Mouse (Mus musculus): ENCODE data around the gene Cd300a. TPM values are rescaled to one million over a fixed set of nuclear protein-coding genes. Genes with fewer than 3 reads are reported as not detected.

Gene Cd300a
- polyA plus RNA-seq, 1 experiment: 4.2 TPM

- Histone ChIP-seq H3K27ac (ENCODE audit: control insufficient read depth, insufficient read depth, low read length) (no peak overlapping the region), H3K27me3 (ENCODE audit: control insufficient read depth, insufficient read depth, low read length) (no peaks in the 10 kb centered on the region), H3K4me3 (ENCODE audit: control insufficient read depth, insufficient read depth, low read length) (no peak overlapping the region), H3K36me3 (ENCODE audit: control insufficient read depth, insufficient read depth, low read length) (no peaks in the 10 kb centered on the region), H3K4me1 (replicated peaks; ENCODE audit: control insufficient read depth, insufficient read depth, low read length) (no peaks in the 10 kb centered on the region)
- whole genome bisulfite sequencing: 9% methylated on average over 9 of the region's 9 CpGs
- peak; percentile 45 for DNase-seq
- peak; percentile 49; the same call in 1 of the 2 replicates for TF ChIP-seq CTCF (IDR thresholded peaks at IDR 0.05; ENCODE audit: borderline replicate concordance, control insufficient read depth, extremely low read depth, insufficient read depth, low read length, poor library complexity)
- no peak for TF ChIP-seq POLR2A (IDR thresholded peaks at IDR 0.05; ENCODE audit: control insufficient read depth, extremely low read depth, insufficient read depth, low read length, poor library complexity)
These were observed 23.0 kb downstream of the Cd300a start for GRCm38 (mm10) chr11:114912847-114913246.

- TF ChIP-seq POLR2A (IDR thresholded peaks at IDR 0.05; ENCODE audit: control insufficient read depth, extremely low read depth, insufficient read depth, low read length, poor library complexity) (no peak), CTCF (IDR thresholded peaks at IDR 0.05; ENCODE audit: borderline replicate concordance, control insufficient read depth, extremely low read depth, insufficient read depth, low read length, poor library complexity) (no peak)
- H3K27ac ChIP-seq (ENCODE audit: control insufficient read depth, insufficient read depth, low read length): no peak overlapping the region
- H3K27me3 ChIP-seq (ENCODE audit: control insufficient read depth, insufficient read depth, low read length): no peaks in the 10 kb centered on the region
- 9% methylated on average over 7 of the region's 7 CpGs for WGBS
- H3K36me3 ChIP-seq (ENCODE audit: control insufficient read depth, insufficient read depth, low read length): no peaks in the 10 kb centered on the region
- no peak overlapping the region for H3K4me3 ChIP-seq (ENCODE audit: control insufficient read depth, insufficient read depth, low read length)
- H3K4me1 ChIP-seq (replicated peaks; ENCODE audit: control insufficient read depth, insufficient read depth, low read length): no peaks in the 10 kb centered on the region
- no peak for DNase-seq
These were observed 25.1 kb downstream of the Cd300a start for GRCm38 (mm10) chr11:114914978-114915377.

- TF ChIP-seq CTCF (IDR thresholded peaks at IDR 0.05; ENCODE audit: borderline replicate concordance, control insufficient read depth, extremely low read depth, insufficient read depth, low read length, poor library complexity) (no peak), POLR2A (IDR thresholded peaks at IDR 0.05; ENCODE audit: control insufficient read depth, extremely low read depth, insufficient read depth, low read length, poor library complexity) (no peak)
- no peak for DNase-seq
- Histone ChIP-seq H3K36me3 (ENCODE audit: control insufficient read depth, insufficient read depth, low read length) (no peaks in the 10 kb centered on the region), H3K27me3 (ENCODE audit: control insufficient read depth, insufficient read depth, low read length) (no peaks in the 10 kb centered on the region), H3K27ac (ENCODE audit: control insufficient read depth, insufficient read depth, low read length) (no peak overlapping the region), H3K4me3 (ENCODE audit: control insufficient read depth, insufficient read depth, low read length) (no peak overlapping the region), H3K4me1 (replicated peaks; ENCODE audit: control insufficient read depth, insufficient read depth, low read length) (no peaks in the 10 kb centered on the region)
- 34% methylated on average over 6 of the region's 6 CpGs for WGBS
These were observed 27.3 kb downstream of the Cd300a start for GRCm38 (mm10) chr11:114917120-114917519.

DNA sequence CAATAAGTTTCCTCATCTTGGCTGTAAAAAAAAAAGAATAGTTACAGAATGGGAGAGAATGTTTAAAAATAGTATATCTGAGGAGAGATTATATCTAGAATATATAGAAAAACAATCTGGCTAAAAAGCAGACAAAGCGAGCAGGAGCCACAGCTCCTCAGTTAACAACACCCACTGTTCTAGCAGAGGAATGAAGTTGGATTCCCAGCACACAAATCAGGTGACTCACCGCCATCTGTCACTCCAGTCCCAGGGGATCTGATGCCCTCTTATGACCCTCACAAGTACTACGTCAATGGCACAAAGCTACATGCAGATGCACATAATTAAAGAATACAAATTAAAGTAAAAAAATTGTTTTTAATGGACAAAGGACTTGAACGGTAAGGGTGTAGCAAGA is 32.6 kb downstream of the Cd300a start:
- 95% methylated on average over 4 of the region's 4 CpGs for WGBS
- no peaks in the 10 kb centered on the region for H3K4me1 ChIP-seq (replicated peaks; ENCODE audit: control insufficient read depth, insufficient read depth, low read length)
- no peak overlapping the region for H3K4me3 ChIP-seq (ENCODE audit: control insufficient read depth, insufficient read depth, low read length)
- H3K27me3 ChIP-seq (ENCODE audit: control insufficient read depth, insufficient read depth, low read length): no peaks in the 10 kb centered on the region
- no peak for TF ChIP-seq POLR2A (IDR thresholded peaks at IDR 0.05; ENCODE audit: control insufficient read depth, extremely low read depth, insufficient read depth, low read length, poor library complexity)
- TF ChIP-seq CTCF (IDR thresholded peaks at IDR 0.05; ENCODE audit: borderline replicate concordance, control insufficient read depth, extremely low read depth, insufficient read depth, low read length, poor library complexity): no peak
- DNase-seq: no peak
- H3K27ac ChIP-seq (ENCODE audit: control insufficient read depth, insufficient read depth, low read length): no peak overlapping the region
- no peaks in the 10 kb centered on the region for H3K36me3 ChIP-seq (ENCODE audit: control insufficient read depth, insufficient read depth, low read length)

DNA sequence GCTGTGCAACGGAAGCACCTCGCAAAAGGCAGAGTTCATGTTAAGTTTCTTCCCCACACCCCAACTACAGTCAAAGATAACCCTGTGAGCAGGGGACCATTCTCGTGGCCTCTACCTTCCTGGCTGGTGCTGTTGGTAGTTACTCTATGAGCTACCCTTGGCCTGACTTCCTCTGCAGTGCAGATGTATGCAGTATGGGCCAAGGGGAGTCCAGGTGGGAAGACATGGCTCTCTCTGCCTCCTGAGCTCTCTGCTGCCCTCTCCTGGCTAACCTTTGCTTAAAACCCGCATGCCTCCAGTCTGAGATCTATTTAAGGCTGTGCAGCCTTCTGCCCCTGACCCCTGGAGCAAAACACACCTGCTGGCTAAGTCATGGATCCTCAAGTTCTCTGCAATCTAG is 34.1 kb downstream of the Cd300a start:
- peak; percentile 60 for DNase-seq
- Histone ChIP-seq H3K4me1 (replicated peaks; ENCODE audit: control insufficient read depth, insufficient read depth, low read length) (no peaks in the 10 kb centered on the region), H3K36me3 (ENCODE audit: control insufficient read depth, insufficient read depth, low read length) (no peaks in the 10 kb centered on the region)

DNA sequence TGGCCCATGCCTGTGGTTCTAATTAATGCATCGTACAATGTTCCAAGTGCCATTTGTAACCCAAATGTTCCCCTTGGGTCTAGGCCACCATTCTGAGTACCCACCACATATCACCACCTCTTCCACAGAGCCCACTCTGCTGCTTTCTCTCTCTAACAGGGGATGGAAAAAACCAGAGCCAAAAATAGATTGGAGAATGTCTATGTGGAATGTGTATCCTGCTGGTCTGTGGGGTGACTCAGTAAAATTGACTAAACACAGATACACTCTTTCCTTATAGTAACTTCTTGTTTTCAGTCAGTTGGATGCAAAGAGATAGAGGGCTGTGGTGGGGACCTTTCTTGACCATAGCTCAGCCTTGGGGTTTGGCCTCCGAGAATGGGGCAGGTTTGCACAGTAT is 39.7 kb downstream of the Cd300a start:
- Histone ChIP-seq H3K27me3 (ENCODE audit: control insufficient read depth, insufficient read depth, low read length) (no peaks in the 10 kb centered on the region), H3K36me3 (ENCODE audit: control insufficient read depth, insufficient read depth, low read length) (no peaks in the 10 kb centered on the region), H3K4me1 (replicated peaks; ENCODE audit: control insufficient read depth, insufficient read depth, low read length) (no peaks in the 10 kb centered on the region), H3K4me3 (ENCODE audit: control insufficient read depth, insufficient read depth, low read length) (no peak overlapping the region), H3K27ac (ENCODE audit: control insufficient read depth, insufficient read depth, low read length) (no peak overlapping the region)
- no peak for TF ChIP-seq CTCF (IDR thresholded peaks at IDR 0.05; ENCODE audit: borderline replicate concordance, control insufficient read depth, extremely low read depth, insufficient read depth, low read length, poor library complexity)
- no peak for TF ChIP-seq POLR2A (IDR thresholded peaks at IDR 0.05; ENCODE audit: control insufficient read depth, extremely low read depth, insufficient read depth, low read length, poor library complexity)
- DNase-seq: no peak
- whole genome bisulfite sequencing: 84% methylated on average over 2 of the region's 2 CpGs

More for the DNA sequence above, 34.1 kb downstream of the Cd300a start:
- WGBS: 68% methylated on average over 4 of the region's 4 CpGs
- no peaks in the 10 kb centered on the region for H3K27me3 ChIP-seq (ENCODE audit: control insufficient read depth, insufficient read depth, low read length)
- H3K27ac ChIP-seq (ENCODE audit: control insufficient read depth, insufficient read depth, low read length): no peak overlapping the region
- no peak overlapping the region for H3K4me3 ChIP-seq (ENCODE audit: control insufficient read depth, insufficient read depth, low read length)
- no peak for TF ChIP-seq POLR2A (IDR thresholded peaks at IDR 0.05; ENCODE audit: control insufficient read depth, extremely low read depth, insufficient read depth, low read length, poor library complexity)
- TF ChIP-seq CTCF (IDR thresholded peaks at IDR 0.05; ENCODE audit: borderline replicate concordance, control insufficient read depth, extremely low read depth, insufficient read depth, low read length, poor library complexity): peak; percentile 70; the same call in 1 of the 2 replicates

DNA sequence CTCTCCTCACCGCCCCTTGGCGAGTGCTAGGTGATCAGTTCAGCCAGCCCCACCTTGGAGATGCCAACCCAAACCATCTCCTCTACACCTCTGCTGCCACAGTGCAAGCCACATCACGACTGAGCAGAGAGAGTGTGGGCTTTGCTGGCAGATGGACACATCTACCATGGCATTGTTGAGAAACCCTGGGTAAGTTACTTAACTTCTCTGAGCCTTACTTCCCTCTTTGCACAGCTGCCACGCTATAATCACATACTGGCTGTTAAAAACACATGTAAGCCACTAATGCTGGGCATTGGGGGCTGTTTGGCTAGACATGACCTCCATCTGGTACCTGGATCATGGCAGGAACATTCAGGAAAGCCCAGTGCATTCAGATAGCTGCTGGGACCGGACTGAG is 41.2 kb downstream of the Cd300a start:
- DNase-seq: no peak
- no peak overlapping the region for H3K27ac ChIP-seq (ENCODE audit: control insufficient read depth, insufficient read depth, low read length)
- no peaks in the 10 kb centered on the region for H3K4me1 ChIP-seq (replicated peaks; ENCODE audit: control insufficient read depth, insufficient read depth, low read length)
- 48% methylated on average over 5 of the region's 5 CpGs for WGBS
- TF ChIP-seq CTCF (IDR thresholded peaks at IDR 0.05; ENCODE audit: borderline replicate concordance, control insufficient read depth, extremely low read depth, insufficient read depth, low read length, poor library complexity): no peak
- no peak for TF ChIP-seq POLR2A (IDR thresholded peaks at IDR 0.05; ENCODE audit: control insufficient read depth, extremely low read depth, insufficient read depth, low read length, poor library complexity)
- H3K27me3 ChIP-seq (ENCODE audit: control insufficient read depth, insufficient read depth, low read length): no peaks in the 10 kb centered on the region
- no peaks in the 10 kb centered on the region for H3K36me3 ChIP-seq (ENCODE audit: control insufficient read depth, insufficient read depth, low read length)
- H3K4me3 ChIP-seq (ENCODE audit: control insufficient read depth, insufficient read depth, low read length): no peak overlapping the region

Data from thymus, adult 2 months (tissue).